Mouse (Mus musculus) testis, adult 2 months (tissue): ENCODE results near the gene Prkaa2.

Experiments used
- CTCF ChIP-seq: fragments of 200-500 bp; IDR thresholded peaks from 2 replicates; pipeline ENCODE4 v1.5.1; 2012; ENCODE audit warnings: low read depth, mild to moderate bottlenecking, inconsistent platforms, low read length, moderate library complexity; ENCODE audit not compliant: control insufficient read depth, insufficient read depth, insufficient replicate concordance
- POLR2A ChIP-seq: fragments of 200-500 bp; IDR thresholded peaks from 2 replicates; pipeline ENCODE4 v1.6.1; 2012; ENCODE audit warnings: low read depth, mild to moderate bottlenecking, inconsistent platforms, low read length, moderate library complexity; ENCODE audit not compliant: control insufficient read depth

GRCm38 (mm10) chr4:105031104-105031503 is 78.6 kb downstream of the Prkaa2 start:
- TF ChIP-seq CTCF, result no peak
- TF ChIP-seq POLR2A, result no peak
